Mouse (Mus musculus) hindbrain, embryonic 10.5 days (tissue): ENCODE measurements around the gene Tbl2. TPM values are rescaled to one million over a fixed set of nuclear protein-coding genes. Genes with fewer than 3 reads are reported as not detected.
A peak's percentile ranks its signal among the peaks of the same experiment; 100 is the strongest.

Experiments used
- DNase-seq: peaks from one replicate; pipeline ENCODE4 v3.0.0-alpha.2; 2017; ENCODE audit warnings: low spot score
- H3K27ac ChIP-seq: fragments of 300-500 bp; sonication (generic); 2 replicates; pipeline ENCODE4 v1.5.1; 2016; ENCODE audit warnings: mild to moderate bottlenecking, moderate library complexity
- H3K27me3 ChIP-seq: fragments of 300-500 bp; sonication (generic); 2 replicates; pipeline ENCODE4 v1.6.1; 2016; ENCODE audit warnings: mild to moderate bottlenecking; ENCODE audit not compliant: poor library complexity, insufficient read depth, severe bottlenecking
- H3K36me3 ChIP-seq: fragments of 300-500 bp; sonication (generic); 2 replicates; pipeline ENCODE4 v1.6.1; 2016; ENCODE audit warnings: mild to moderate bottlenecking, moderate library complexity
- H3K4me1 ChIP-seq: fragments of 300-500 bp; sonication (generic); replicated peaks from 2 replicates; pipeline ENCODE4 v1.6.1; 2016; ENCODE audit warnings: mild to moderate bottlenecking
- H3K4me3 ChIP-seq: fragments of 300-500 bp; sonication (generic); 2 replicates; pipeline ENCODE4 v1.5.1; 2016; ENCODE audit warnings: mild to moderate bottlenecking, moderate library complexity
- H3K9me3 ChIP-seq: fragments of 300-500 bp; sonication (generic); 2 replicates; pipeline ENCODE4 v1.6.1; 2016; ENCODE audit warnings: mild to moderate bottlenecking, moderate library complexity
- WGBS: fragments of 180-500 bp; shearing (Covaris S2); methylation state at CpG from one replicate; pipeline ENCODE4 v1.1.7; 2016; 5-methylcytosine and 5-hydroxymethylcytosine counted together
- polyA plus RNA-seq: library from polyadenylated mRNA; unstranded; fragments of >200 nt; fragmentation: Nextera tagmentation; extraction: Ambion mirVana; gene quantifications from 2 replicates; pipeline ENCODE4 v1.2.1, GENCODE M21; 2016

The Tbl2 gene
- polyA plus RNA-seq, 1 experiment from 2014 or later, result 20.0 TPM

DNA sequence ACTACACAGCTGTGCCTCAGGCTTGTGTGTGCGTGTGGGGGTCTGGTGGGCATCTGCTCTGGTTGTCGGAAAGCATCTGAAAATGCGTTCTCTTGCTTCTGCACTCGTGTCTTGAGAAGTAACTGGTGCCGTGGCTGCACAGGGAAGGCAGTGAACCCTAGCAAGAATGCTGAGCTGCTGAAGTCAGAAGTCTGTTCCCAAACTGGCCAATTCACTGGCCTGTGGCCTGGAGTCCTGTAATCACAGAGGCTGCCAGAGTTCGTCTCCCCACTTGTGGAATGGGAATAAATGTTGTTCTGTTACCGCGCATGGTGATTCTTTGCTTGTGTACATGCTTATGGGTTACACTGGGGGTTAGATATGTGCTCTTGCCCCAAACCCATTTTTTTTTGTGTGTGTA is 12.9 kb downstream of the Tbl2 start:
- H3K9me3 ChIP-seq, result no peaks in the 10 kb centered on the region
- peaks cover 67% of the 10 kb centered on the region for H3K36me3 ChIP-seq
- no peaks in the 10 kb centered on the region for H3K4me1 ChIP-seq
- H3K27ac ChIP-seq, result no peak overlapping the region
- DNase-seq, result no peak
- 94% methylated on average over 8 of the region's 8 CpGs for WGBS
- no peak overlapping the region for H3K4me3 ChIP-seq
- no peaks in the 10 kb centered on the region for H3K27me3 ChIP-seq

DNA sequence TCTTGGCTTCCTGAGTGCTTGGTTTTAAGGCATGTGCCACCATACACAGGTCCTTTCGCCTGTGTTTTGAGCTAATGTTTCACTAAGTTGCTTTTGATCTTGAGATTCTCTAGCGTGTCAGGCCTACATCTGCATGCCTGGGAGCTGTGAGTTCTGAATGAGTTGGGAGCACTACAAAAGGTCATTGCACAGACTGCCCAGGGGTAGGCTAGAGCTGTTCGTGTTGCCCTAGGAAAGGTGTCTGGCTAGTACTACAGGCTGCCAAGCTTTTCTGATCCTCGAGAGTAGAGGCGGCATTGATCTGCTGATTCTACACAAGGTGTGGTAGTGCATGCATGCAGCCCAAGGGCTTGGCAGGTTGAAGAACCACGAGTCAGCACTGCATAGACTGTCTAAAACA is 13.4 kb downstream of the Tbl2 start:
- Histone ChIP-seq H3K4me3 (no peak overlapping the region), H3K9me3 (no peaks in the 10 kb centered on the region), H3K27ac (no peak overlapping the region), H3K27me3 (no peaks in the 10 kb centered on the region), H3K4me1 (peaks cover under 1% of the 10 kb centered on the region), H3K36me3 (peaks cover 63% of the 10 kb centered on the region)
- no peak for DNase-seq
- 92% methylated on average over 6 of the region's 6 CpGs for WGBS

DNA sequence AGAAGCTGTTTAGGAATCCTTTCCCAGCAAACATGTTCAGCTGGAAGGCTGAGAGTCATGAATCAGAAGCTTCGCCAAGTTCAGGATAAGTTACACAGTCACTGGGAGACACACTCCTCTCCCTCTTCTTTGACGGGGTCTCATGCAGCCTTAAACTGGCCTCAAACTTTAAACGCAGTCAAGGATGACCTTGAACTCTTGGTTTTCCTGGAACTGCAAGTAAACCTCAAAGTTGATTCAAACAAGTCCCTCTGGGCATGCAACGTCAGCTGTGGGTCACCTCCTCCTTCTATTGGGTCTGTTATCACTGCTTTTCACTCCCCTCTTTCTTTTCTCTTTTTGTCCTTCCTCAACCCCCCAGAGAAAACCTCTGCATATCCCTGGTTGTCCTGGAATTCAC is 17.5 kb downstream of the Tbl2 start:
- Histone ChIP-seq H3K36me3 (peaks cover 38% of the 10 kb centered on the region), H3K4me3 (no peak overlapping the region), H3K9me3 (no peaks in the 10 kb centered on the region), H3K27me3 (no peaks in the 10 kb centered on the region), H3K27ac (no peak overlapping the region), H3K4me1 (peaks cover 22% of the 10 kb centered on the region)
- DNase-seq, result no peak
- 89% methylated on average over 4 of the region's 4 CpGs for WGBS

DNA sequence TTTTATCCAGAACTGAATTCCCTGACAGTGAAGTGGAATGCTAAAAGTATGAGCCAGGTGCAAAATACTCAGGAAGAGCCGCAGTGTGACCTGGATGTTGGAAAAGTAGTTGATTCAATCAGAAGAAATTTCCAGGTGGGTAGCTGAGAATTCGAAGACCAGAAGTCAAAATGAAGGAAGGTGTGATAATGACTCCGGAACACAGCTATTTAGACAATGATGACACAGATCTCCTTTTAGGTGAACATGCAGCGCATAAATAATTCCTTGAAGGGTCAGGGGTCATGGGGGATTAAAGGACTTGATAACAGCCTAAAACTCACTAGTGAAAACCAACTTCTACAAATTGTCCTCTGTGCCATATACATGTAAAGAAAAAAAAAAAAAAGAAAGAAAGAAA is 18.0 kb downstream of the Tbl2 start:
- 97% methylated on average over 4 of the region's 4 CpGs for WGBS
- Histone ChIP-seq H3K4me1 (peaks cover 22% of the 10 kb centered on the region), H3K36me3 (peaks cover 38% of the 10 kb centered on the region), H3K27me3 (no peaks in the 10 kb centered on the region), H3K4me3 (peak overlapping the region; percentile 81; the same call in 1 of the 2 replicates), H3K27ac (no peak overlapping the region), H3K9me3 (no peaks in the 10 kb centered on the region)
- no peak for DNase-seq

DNA sequence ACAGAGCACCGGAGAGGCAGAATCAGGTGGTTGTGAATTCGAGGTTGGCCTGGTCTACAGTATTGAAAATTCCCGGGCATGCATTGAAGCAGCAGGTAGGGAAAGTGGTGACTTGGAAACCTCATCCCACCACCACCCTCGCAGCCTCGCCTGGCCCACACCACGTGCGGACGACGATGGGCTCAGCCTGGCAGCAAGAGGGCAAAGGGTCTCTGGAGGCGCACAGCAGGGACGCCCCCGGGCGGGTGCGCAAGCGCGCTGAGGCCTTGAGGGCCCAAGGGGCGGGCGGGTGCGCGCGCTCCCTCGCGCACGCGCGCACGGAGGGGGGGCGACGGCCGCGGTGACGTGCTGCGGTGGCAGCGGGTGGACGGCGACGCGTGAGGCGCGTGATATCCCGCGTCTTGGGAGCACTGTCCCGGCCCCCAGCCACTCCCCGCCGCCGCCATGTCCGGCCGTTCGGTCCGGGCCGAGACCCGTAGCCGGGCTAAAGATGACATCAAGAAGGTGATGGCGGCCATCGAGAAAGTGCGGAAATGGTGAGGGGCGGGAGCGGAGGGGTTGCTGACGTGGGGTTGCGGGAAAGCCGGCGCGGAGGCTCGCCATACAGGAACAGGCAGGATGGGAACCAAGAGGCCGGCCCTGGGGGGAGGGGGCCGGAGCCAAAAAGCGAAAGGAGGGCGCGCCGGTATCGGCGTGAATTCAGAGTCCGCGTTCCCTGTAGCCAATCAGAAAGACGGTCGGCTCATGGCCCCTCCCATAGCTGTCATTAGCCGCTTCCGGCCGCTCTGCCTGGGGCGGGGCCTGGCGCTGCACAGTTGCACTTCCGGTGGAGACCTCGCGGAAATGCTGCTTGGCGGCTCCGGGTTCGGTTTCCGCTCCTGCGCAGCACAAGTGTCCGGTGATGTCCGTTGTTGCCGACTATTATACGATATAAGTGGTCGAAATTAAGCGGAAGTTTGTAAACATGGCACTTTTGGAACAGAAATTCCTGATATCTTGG is 18.9 kb downstream of the Tbl2 start, which contains the start of gene Bcl7b:
Gene Bcl7b, plus strand, starts transcription at position 221 of the 1,000 bp plus-strand sequence.
- DNase-seq, result peak; percentile 98
- Histone ChIP-seq H3K27me3 (no peaks in the 10 kb centered on the region), H3K27ac (peak within 1 kb of the TSS; percentile 99), H3K4me3 (peak within 1 kb of the TSS; percentile 81), H3K9me3 (no peaks in the 10 kb centered on the region), H3K36me3 (peaks cover 38% of the 10 kb centered on the region), H3K4me1 (peaks cover 22% of the 10 kb centered on the region)
- 3% methylated on average over 95 of the region's 95 CpGs for WGBS

DNA sequence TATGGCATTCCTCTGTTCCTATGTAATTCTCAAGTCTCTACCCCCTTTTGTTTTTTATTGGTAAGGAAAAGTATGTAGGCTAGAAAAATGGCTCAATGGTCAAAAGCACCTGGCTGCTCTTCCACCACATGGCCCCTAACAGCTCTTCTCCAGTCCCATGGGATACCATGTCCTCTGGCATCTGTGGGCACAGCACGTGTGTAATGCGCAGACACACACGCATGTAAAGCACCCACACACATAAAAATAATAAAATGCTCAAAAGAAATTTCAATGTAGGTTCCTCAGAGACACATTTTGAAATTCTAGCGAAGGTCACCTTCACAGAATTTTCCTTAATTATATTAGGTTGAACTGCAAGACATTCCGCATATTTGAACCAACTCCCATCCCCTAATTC is 20.0 kb downstream of the Tbl2 start:
- Histone ChIP-seq H3K27me3 (no peaks in the 10 kb centered on the region), H3K4me1 (peaks cover 22% of the 10 kb centered on the region), H3K4me3 (peak overlapping the region; percentile 81), H3K27ac (peak overlapping the region; percentile 99), H3K36me3 (peaks cover 41% of the 10 kb centered on the region), H3K9me3 (no peaks in the 10 kb centered on the region)
- WGBS, result 95% methylated on average over 5 of the region's 5 CpGs
- DNase-seq, result no peak

DNA sequence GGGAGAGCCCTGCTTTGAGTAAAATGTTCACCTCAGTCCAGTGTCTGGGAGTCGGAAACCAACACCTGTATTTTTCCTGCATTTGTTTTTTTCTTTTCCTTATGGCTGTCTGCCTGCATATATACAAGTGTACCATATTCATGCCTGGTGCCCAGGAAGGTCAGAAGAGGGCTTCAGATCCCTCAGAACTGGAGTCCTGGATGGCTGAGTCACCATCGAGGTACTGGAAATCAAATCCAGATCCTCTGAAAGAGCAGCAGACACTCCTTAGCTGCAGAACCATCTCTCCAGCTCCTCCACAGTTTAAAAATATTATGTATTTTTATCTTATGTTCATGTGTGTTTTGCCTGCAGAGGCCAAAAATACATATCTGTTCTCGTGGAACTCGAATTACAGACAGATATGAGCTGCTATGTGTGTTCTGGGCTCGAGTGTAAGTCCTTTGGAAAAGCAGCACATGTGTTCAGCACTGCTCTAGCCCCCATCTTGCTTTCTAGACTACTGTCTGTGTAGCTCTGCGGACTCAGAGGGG is 22.3 kb downstream of the Tbl2 start:
- no peak for DNase-seq
- Histone ChIP-seq H3K4me1 (peaks cover 22% of the 10 kb centered on the region), H3K27ac (no peak overlapping the region), H3K9me3 (no peaks in the 10 kb centered on the region), H3K27me3 (no peaks in the 10 kb centered on the region), H3K36me3 (peaks cover 63% of the 10 kb centered on the region), H3K4me3 (no peak overlapping the region)
- 91% methylated on average over 6 of the region's 6 CpGs for WGBS

DNA sequence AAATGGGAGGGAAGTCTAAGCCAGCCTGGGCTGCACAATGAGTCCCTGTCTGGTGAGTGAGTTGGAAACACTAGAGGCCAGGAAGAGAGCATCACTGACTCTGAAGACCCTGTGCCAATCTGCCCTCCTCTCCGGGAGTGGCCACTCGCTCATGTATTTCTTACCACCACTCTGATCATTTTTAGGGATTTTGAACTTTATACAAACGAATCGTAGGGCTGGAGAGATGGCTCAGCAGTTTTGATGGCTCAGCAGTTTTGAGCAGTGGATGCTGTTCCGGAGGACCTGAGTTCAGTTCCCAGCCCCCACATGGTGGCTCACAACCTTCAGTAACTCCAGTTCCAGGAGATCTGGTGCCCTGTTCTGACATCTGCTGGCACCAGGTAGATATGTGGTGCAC is 23.5 kb downstream of the Tbl2 start:
- WGBS, result 94% methylated on average over 5 of the region's 5 CpGs
- peaks cover 75% of the 10 kb centered on the region for H3K36me3 ChIP-seq

DNA sequence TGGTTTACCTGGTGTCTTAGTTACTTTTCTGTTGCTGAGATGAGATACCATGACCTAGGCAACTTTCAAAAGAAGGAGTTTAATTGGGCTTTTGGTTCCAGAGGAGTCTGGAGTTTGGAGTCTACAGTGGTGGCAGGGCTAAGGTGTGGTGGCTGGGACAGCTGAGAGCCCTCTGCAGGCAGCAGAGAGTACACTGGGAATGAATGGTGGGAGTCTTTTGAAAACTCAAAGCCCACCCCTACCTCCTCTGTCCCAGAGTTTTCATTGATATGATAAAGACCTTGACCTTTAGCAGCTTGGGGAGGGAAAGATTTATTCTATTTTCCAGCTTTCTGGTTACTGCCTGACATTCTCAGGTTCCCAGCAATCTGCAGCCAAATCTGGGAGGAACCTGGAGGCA is 25.6 kb downstream of the Tbl2 start:
- peaks cover 4% of the 10 kb centered on the region; the same call in 1 of the 2 replicates for H3K4me1 ChIP-seq
- H3K9me3 ChIP-seq, result no peaks in the 10 kb centered on the region
- no peak for DNase-seq
- H3K27me3 ChIP-seq, result no peaks in the 10 kb centered on the region
- peaks cover 95% of the 10 kb centered on the region for H3K36me3 ChIP-seq
- no peak overlapping the region for H3K4me3 ChIP-seq
- H3K27ac ChIP-seq, result no peak overlapping the region

More for the DNA sequence above, 23.5 kb downstream of the Tbl2 start:
- no peak for DNase-seq
- Histone ChIP-seq H3K27me3 (no peaks in the 10 kb centered on the region), H3K4me3 (no peak overlapping the region), H3K27ac (no peak overlapping the region), H3K9me3 (no peaks in the 10 kb centered on the region), H3K4me1 (peaks cover 19% of the 10 kb centered on the region)

DNA sequence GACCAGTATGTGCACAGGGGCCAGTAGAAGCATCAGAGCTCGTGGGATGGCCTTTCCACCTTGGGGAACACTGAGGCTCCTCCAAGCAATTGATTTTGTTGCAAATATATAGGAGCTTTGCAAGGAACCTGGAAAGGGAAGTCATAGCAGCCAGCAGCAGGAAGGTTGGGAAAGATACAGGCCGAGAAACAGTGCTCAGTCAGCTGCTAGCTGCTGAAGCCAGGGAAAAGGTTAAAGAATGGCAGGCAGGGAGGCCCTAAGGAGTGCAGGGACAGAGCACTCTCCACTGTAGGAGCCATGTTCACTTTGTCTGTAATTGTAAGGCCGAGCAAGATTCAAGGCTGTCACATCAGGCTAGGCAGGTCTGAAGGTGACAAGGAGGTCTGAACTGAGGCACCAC is 29.1 kb downstream of the Tbl2 start:
- Histone ChIP-seq H3K27ac (no peak overlapping the region), H3K36me3 (peaks cover 98% of the 10 kb centered on the region), H3K27me3 (no peaks in the 10 kb centered on the region), H3K9me3 (no peaks in the 10 kb centered on the region), H3K4me1 (no peaks in the 10 kb centered on the region), H3K4me3 (no peak overlapping the region)
- no peak for DNase-seq
- 81% methylated on average over 3 of the region's 3 CpGs for WGBS

DNA sequence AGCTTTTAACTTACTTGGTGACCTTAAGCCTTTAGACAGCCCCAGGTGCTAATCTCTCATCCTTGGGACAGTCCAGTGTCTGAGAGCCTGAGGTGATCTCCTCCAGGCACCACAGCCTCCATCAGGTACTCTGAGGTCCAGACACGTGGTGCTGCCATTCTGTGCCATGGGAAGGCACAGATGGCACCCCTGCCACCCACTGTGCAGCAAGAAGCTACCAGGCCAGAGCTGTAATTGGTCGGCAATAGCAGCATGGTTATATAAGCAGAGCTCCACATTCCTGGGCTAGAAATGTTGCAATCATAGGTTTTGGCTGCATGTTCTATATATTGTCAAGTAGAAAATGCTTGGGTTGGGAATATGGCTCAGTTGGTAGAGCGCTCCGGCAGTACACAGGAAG is 29.5 kb downstream of the Tbl2 start:
- WGBS, result 86% methylated on average over 4 of the region's 4 CpGs
- Histone ChIP-seq H3K27ac (no peak overlapping the region), H3K27me3 (no peaks in the 10 kb centered on the region), H3K9me3 (no peaks in the 10 kb centered on the region), H3K4me3 (no peak overlapping the region), H3K36me3 (peaks cover 96% of the 10 kb centered on the region), H3K4me1 (no peaks in the 10 kb centered on the region)
- DNase-seq, result no peak

DNA sequence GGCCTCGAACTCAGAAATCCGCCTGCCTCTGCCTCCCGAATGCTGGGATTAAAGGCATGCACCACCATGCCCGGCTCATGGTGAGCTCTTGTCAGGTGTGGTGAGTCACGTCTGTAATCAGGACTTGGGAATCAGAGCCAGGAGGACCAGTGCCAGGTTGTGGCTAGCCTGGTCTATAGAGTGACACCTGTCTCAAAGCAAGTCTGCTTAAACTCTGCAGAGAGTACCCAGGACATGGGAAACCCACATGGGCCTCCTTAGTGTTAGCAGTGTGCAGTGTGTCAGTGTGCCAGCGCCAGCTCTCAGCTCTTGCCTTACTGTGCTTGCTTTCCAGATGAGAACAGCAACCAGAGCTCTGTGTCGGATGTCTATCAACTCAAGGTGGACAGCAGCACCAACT is 30.2 kb downstream of the Tbl2 start:
- Histone ChIP-seq H3K27me3 (no peaks in the 10 kb centered on the region), H3K36me3 (peaks cover 95% of the 10 kb centered on the region), H3K4me1 (no peaks in the 10 kb centered on the region), H3K4me3 (no peak overlapping the region), H3K9me3 (peaks cover 3% of the 10 kb centered on the region; the same call in 1 of the 2 replicates), H3K27ac (no peak overlapping the region)
- WGBS, result 95% methylated on average over 7 of the region's 7 CpGs
- DNase-seq, result no peak

DNA sequence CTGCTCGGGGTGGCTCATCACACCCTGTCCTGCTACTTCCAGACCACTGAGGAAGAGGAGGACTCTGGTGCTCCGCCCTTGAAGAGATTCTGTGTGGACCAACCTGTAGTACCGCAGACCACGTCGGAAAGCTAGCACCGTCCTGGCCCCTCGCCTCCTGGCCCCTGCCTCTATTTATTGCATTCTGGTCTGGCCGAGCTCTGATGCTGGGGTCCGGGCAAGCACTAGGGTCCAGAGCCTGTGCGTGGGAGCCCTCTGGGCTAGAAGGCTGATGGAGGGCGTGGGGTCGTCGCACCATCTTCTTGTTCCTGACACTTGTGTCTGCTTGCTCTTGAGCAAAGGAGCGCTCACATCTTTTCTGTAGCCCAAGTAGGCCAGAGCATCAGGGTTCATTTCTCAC is 31.3 kb downstream of the Tbl2 start:
- Histone ChIP-seq H3K9me3 (peaks cover 5% of the 10 kb centered on the region; the same call in 1 of the 2 replicates), H3K36me3 (peaks cover 87% of the 10 kb centered on the region), H3K27me3 (no peaks in the 10 kb centered on the region), H3K27ac (no peak overlapping the region), H3K4me1 (no peaks in the 10 kb centered on the region), H3K4me3 (no peak overlapping the region)
- WGBS, result 97% methylated on average over 14 of the region's 14 CpGs
- no peak for DNase-seq
